ENCODE assay signal across 28 mouse cellular contexts in the genomic region with DNA sequence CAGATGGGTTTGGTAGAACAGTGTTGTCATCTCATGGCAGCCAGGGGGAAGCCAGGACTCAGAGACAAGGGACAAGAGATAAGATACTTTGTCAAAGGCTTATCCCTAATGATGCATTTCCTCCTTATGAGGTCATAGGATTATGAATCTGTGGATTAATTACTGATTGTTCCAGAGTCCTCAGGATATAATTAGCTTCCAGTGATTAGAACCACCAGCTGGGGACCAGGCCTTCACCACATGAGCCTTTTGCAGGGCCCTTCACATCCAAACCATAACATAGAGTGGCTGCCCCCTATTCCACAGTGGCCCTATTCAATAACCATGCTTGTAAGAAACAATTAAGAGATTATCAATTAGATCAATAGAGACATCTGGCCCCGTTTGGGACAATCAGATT. TPM values are rescaled to one million over a fixed set of nuclear protein-coding genes. Genes with fewer than 3 reads are reported as not detected.
DNase-seq lines count a peak whose midpoint lies in the region; ATAC-seq lines count a peak whose summit lies in the region.
"Had no signal": no experiment of that assay in that cellular context is flagged by ENCODE, and none has a peak within 500 bp of the region (broad histone marks: within the 10 kb centered on the region; RNA-seq: fewer than 3 reads in every experiment).

No protein-coding gene starts in this region.

- WGBS in hindbrain, embryonic 13.5 days, result 46% methylated on average over 1 of the region's 1 CpGs
- 35% methylated on average over 1 of the region's 1 CpGs for WGBS in hindbrain, embryonic 14.5 days
- WGBS in midbrain, embryonic 12.5 days, result 39% methylated on average over 1 of the region's 1 CpGs
- 20% methylated on average over 1 of the region's 1 CpGs for WGBS in midbrain, embryonic 15.5 days

- ATAC-seq in hindbrain, embryonic 13.5 days (ENCODE audit: low FRiP score), result peak; percentile 28; the same call in 1 of the 2 replicates
- no peak for ATAC-seq in hindbrain, embryonic 14.5 days (ENCODE audit: low FRiP score)
- ATAC-seq in midbrain, embryonic 12.5 days (ENCODE audit: low FRiP score, low read depth), result peak; percentile 63; the same call in 1 of the 2 replicates
- ATAC-seq in midbrain, embryonic 15.5 days (replicated peaks), result no peak
- ATAC-seq: activated CD4-positive, CD25-positive, alpha-beta regulatory T cell, adult 4 months; forebrain, embryonic 13.5 days; inflammation-experienced regulatory T-cells, adult 6 months had no signal

- DNase-seq in hindbrain, embryonic 14.5 days (ENCODE audit: low spot score), result no peak
- DNase-seq in retina, adult 2 months (ENCODE audit: low read depth, low spot score), result peak; percentile 59
- DNase-seq in retina, postnatal 1 day, result peak; percentile 89
- no peak for DNase-seq in cerebellum, postnatal 10 days
- DNase-seq: B cell, adult 2 months; cerebellum, adult 2 months; cerebellum, postnatal 36 days; gastrocnemius, adult 2 months; gastrocnemius, postnatal 36 days; heart, adult 2 months; heart, postnatal 10 days; kidney, adult 2 months; kidney, postnatal 14 days; lung, postnatal 36 days; right cerebral cortex, adult 18-20 months; thymus, postnatal 4 days had no signal

- 0 out of 2 replicates have a peak, but pooled peaks cover 3% of the 10 kb centered on the region for H3K4me1 ChIP-seq in hindbrain, embryonic 13.5 days (replicated peaks)
- no peaks in the 10 kb centered on the region for H3K4me1 ChIP-seq in hindbrain, embryonic 14.5 days (replicated peaks; ENCODE audit: control insufficient read depth, insufficient read depth, low read length)
- no peaks in the 10 kb centered on the region for H3K4me1 ChIP-seq in midbrain, embryonic 12.5 days
- H3K4me1 ChIP-seq in midbrain, embryonic 15.5 days, result no peaks in the 10 kb centered on the region
- H3K4me1 ChIP-seq: forebrain, embryonic 13.5 days; lung, embryonic 15.5 days; neural tube, embryonic 12.5 days had no signal

- no peaks in the 10 kb centered on the region for H3K9me3 ChIP-seq in hindbrain, embryonic 13.5 days
- no peaks in the 10 kb centered on the region for H3K9me3 ChIP-seq in hindbrain, embryonic 14.5 days (ENCODE audit: control insufficient read depth, low read length)
- no peaks in the 10 kb centered on the region for H3K9me3 ChIP-seq in midbrain, embryonic 12.5 days
- no peaks in the 10 kb centered on the region for H3K9me3 ChIP-seq in midbrain, embryonic 15.5 days
- H3K9me3 ChIP-seq: forebrain, embryonic 13.5 days; heart, embryonic 13.5 days; limb, embryonic 13.5 days; lung, embryonic 15.5 days; neural tube, embryonic 12.5 days had no signal

- no peaks in the 10 kb centered on the region for H3K36me3 ChIP-seq in hindbrain, embryonic 13.5 days
- no peaks in the 10 kb centered on the region for H3K36me3 ChIP-seq in hindbrain, embryonic 14.5 days (replicated peaks; ENCODE audit: control insufficient read depth, insufficient read depth)
- no peaks in the 10 kb centered on the region for H3K36me3 ChIP-seq in midbrain, embryonic 12.5 days
- no peaks in the 10 kb centered on the region for H3K36me3 ChIP-seq in midbrain, embryonic 15.5 days (replicated peaks)
- H3K36me3 ChIP-seq: heart, embryonic 13.5 days; limb, embryonic 13.5 days; lung, embryonic 15.5 days; neural tube, embryonic 12.5 days had no signal

- no peak overlapping the region for H3K9ac ChIP-seq in hindbrain, embryonic 13.5 days
- H3K9ac ChIP-seq in hindbrain, embryonic 14.5 days, result no peak overlapping the region
- H3K9ac ChIP-seq in midbrain, embryonic 12.5 days (replicated peaks), result no peak overlapping the region
- H3K9ac ChIP-seq in midbrain, embryonic 15.5 days, result no peak overlapping the region
- H3K9ac ChIP-seq: forebrain, embryonic 13.5 days; heart, embryonic 13.5 days; limb, embryonic 13.5 days; lung, embryonic 15.5 days; neural tube, embryonic 12.5 days had no signal

- H3K4me3 ChIP-seq in hindbrain, embryonic 13.5 days, result no peak overlapping the region
- no peak overlapping the region for H3K4me3 ChIP-seq in hindbrain, embryonic 14.5 days (replicated peaks; ENCODE audit: low read length)
- H3K4me3 ChIP-seq in midbrain, embryonic 12.5 days, result no peak overlapping the region
- no peak overlapping the region for H3K4me3 ChIP-seq in midbrain, embryonic 15.5 days
- H3K4me3 ChIP-seq: forebrain, embryonic 13.5 days; gastrocnemius, adult 2 months; heart, adult 2 months; heart, embryonic 13.5 days; limb, embryonic 13.5 days; lung, embryonic 15.5 days; myocyte; neural tube, embryonic 12.5 days had no signal

- H3K4me2 ChIP-seq in hindbrain, embryonic 13.5 days, result no peak overlapping the region
- H3K4me2 ChIP-seq in hindbrain, embryonic 14.5 days (replicated peaks), result no peak overlapping the region
- no peak overlapping the region for H3K4me2 ChIP-seq in midbrain, embryonic 12.5 days (replicated peaks)
- no peak overlapping the region for H3K4me2 ChIP-seq in midbrain, embryonic 15.5 days
- H3K4me2 ChIP-seq: forebrain, embryonic 13.5 days; heart, embryonic 13.5 days; limb, embryonic 13.5 days; liver, embryonic 11.5 days; lung, embryonic 15.5 days; neural tube, embryonic 12.5 days had no signal

- 0 out of 2 replicates have a peak, but pooled peaks cover 5% of the 10 kb centered on the region for H3K27me3 ChIP-seq in hindbrain, embryonic 13.5 days
- H3K27me3 ChIP-seq in hindbrain, embryonic 14.5 days (ENCODE audit: control insufficient read depth, insufficient read depth, low read length), result no peaks in the 10 kb centered on the region
- no peaks in the 10 kb centered on the region for H3K27me3 ChIP-seq in midbrain, embryonic 12.5 days
- no peaks in the 10 kb centered on the region for H3K27me3 ChIP-seq in midbrain, embryonic 15.5 days (replicated peaks)
- H3K27me3 ChIP-seq: forebrain, embryonic 13.5 days; heart, embryonic 13.5 days; limb, embryonic 13.5 days; lung, embryonic 15.5 days; neural tube, embryonic 12.5 days had no signal

- H3K27ac ChIP-seq in hindbrain, embryonic 13.5 days, result no peak overlapping the region
- no peak overlapping the region for H3K27ac ChIP-seq in hindbrain, embryonic 14.5 days
- no peak overlapping the region for H3K27ac ChIP-seq in midbrain, embryonic 12.5 days (replicated peaks)
- no peak overlapping the region for H3K27ac ChIP-seq in midbrain, embryonic 15.5 days
- H3K27ac ChIP-seq: forebrain, embryonic 13.5 days; gastrocnemius, adult 2 months; heart, adult 2 months; heart, embryonic 13.5 days; limb, embryonic 13.5 days; lung, embryonic 15.5 days; neural tube, embryonic 12.5 days had no signal

RNA-seq across cellular contexts. Expression of gene Slc35g1, which starts 32.4 kb away (rescaled TPM):
- 0.91 and 1.4 TPM in 2 replicates for polyA plus RNA-seq in hindbrain, embryonic 13.5 days (2015; fragmentation: Nextera tagmentation; extraction: Ambion mirVana)
- 1.1 and 1.2 TPM in 2 replicates for polyA plus RNA-seq in hindbrain, embryonic 14.5 days (2014; fragmentation: Nextera tagmentation; extraction: Ambion mirVana)
- polyA plus RNA-seq in midbrain, embryonic 12.5 days (2016; fragmentation: Nextera tagmentation; extraction: Ambion mirVana), result 4.9 and 6.3 TPM in 2 replicates
- 0.98 and 1.2 TPM in 2 replicates for polyA plus RNA-seq in midbrain, embryonic 15.5 days (2015; fragmentation: Nextera tagmentation; extraction: Ambion mirVana)

Comparison
In these comparisons a context has a peak if more than half of its experiments do, and no peak if none do; other contexts are left out.
1. ATAC-seq: peak in hindbrain, embryonic 13.5 days (single experiment) and midbrain, embryonic 12.5 days (single experiment); none in hindbrain, embryonic 14.5 days (single experiment) and midbrain, embryonic 15.5 days (single experiment).
2. DNase-seq: peak in retina, adult 2 months (single experiment) and retina, postnatal 1 day (single experiment); none in hindbrain, embryonic 14.5 days (single experiment) and cerebellum, postnatal 10 days (0 of 2).